Mouse (Mus musculus) lung, adult 2 months (tissue): ENCODE measurements at regions not wholly inside any gene's neighbourhood (a gene's known extent, or its start where the extent isn't known, plus 50 kb on each side); places are given as distances from the start of the nearest gene placed in this dataset.

Source experiments
- DNase-seq: peaks from one replicate; pipeline ENCODE4 v3.0.0; 2022
- H3K4me1 ChIP-seq: fragments of 200-500 bp; 2 replicates; pipeline ENCODE4 v1.6.1; 2011; ENCODE audit warnings: low read length; ENCODE audit not compliant: control insufficient read depth, insufficient read depth
- H3K4me3 ChIP-seq: fragments of 200-500 bp; replicated peaks from 2 replicates; pipeline ENCODE3; 2011; ENCODE audit warnings: low read depth, mild to moderate bottlenecking, control low read depth, low read length; ENCODE audit errors: extremely low read depth
- CTCF ChIP-seq: fragments of 200-500 bp; IDR thresholded peaks from 2 replicates; pipeline ENCODE4 v1.5.1; 2011; ENCODE audit warnings: mild to moderate bottlenecking, low read length, control low read depth; ENCODE audit not compliant: insufficient read depth
- POLR2A ChIP-seq: fragments of 200-500 bp; IDR thresholded peaks from 2 replicates; pipeline ENCODE4 v1.6.1; 2011; ENCODE audit warnings: low read depth, mild to moderate bottlenecking, control low read depth, low read length, borderline replicate concordance; ENCODE audit errors: extremely low read depth
- WGBS: fragments of 180-500 bp; shearing (Covaris S2); methylation state at CpG from one replicate; pipeline ENCODE4 v1.1.7; 2018; 5-methylcytosine and 5-hydroxymethylcytosine counted together

DNA sequence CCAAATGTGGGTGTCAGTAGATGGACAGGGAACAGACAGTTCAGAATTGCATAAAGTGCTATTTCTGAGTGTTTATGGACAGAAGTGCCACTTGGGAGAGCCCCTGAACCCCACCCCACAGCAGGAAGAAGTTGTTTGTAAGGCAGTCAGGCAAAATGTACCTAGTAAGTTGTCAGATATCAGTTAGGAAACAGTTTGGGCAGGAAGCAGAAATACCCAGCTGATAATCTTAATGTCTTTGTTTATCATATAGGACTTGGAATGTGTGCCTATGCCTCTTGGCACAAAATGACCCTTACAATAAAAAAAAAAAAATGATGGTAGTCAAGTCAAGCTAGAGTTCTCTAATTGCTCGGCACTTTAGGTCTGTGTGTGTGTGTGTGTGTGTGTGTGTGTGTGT, 66.9 kb upstream of the Gm21915 start:
- 15% methylated on average over 1 of the region's 1 CpGs for WGBS
- DNase-seq, result no peak
- Histone ChIP-seq H3K4me3 (no peak overlapping the region), H3K4me1 (no peaks in the 10 kb centered on the region)
- TF ChIP-seq CTCF (no peak), POLR2A (no peak)

- Histone ChIP-seq H3K4me3 (no peak overlapping the region), H3K4me1 (no peaks in the 10 kb centered on the region)
- TF ChIP-seq CTCF (no peak), POLR2A (no peak)
- WGBS, result 73% methylated on average over 7 of the region's 7 CpGs
- no peak for DNase-seq
Observed at GRCm38 (mm10) chr9:40598431-40598831, 67.2 kb upstream of the Gramd1b start.

GRCm38 (mm10) chr9:40587421-40587820, 56.2 kb upstream of the Gramd1b start:
- Histone ChIP-seq H3K4me1 (no peaks in the 10 kb centered on the region), H3K4me3 (no peak overlapping the region)
- WGBS, result 76% methylated on average over 2 of the region's 2 CpGs
- TF ChIP-seq CTCF (no peak), POLR2A (no peak)
- no peak for DNase-seq

- no peak for DNase-seq
- TF ChIP-seq CTCF, result no peak
- TF ChIP-seq POLR2A, result no peak
- 66% methylated on average over 7 of the region's 7 CpGs for WGBS
- Histone ChIP-seq H3K4me1 (no peaks in the 10 kb centered on the region), H3K4me3 (no peak overlapping the region)
Observed at GRCm38 (mm10) chr9:40586581-40586980, 55.4 kb upstream of the Gramd1b start.

GRCm38 (mm10) chr9:40583554-40583953, 52.4 kb upstream of the Gramd1b start:
- DNase-seq, result peak; percentile 68
- 52% methylated on average over 11 of the region's 11 CpGs for WGBS
- no peak overlapping the region for H3K4me3 ChIP-seq

GRCm38 (mm10) chr9:40581854-40582253, 50.7 kb upstream of the Gramd1b start:
- no peaks in the 10 kb centered on the region for H3K4me1 ChIP-seq
- no peak for DNase-seq
- no peak for TF ChIP-seq CTCF
- TF ChIP-seq POLR2A, result no peak
- WGBS, result 22% methylated on average over 2 of the region's 2 CpGs
- no peak overlapping the region for H3K4me3 ChIP-seq

More at GRCm38 (mm10) chr9:40583554-40583953, 52.4 kb upstream of the Gramd1b start:
- H3K4me1 ChIP-seq, result no peaks in the 10 kb centered on the region
- TF ChIP-seq CTCF (peak; percentile 79), POLR2A (no peak)
